Mouse (Mus musculus) ES-CJ7 (cell line): ENCODE measurements around the gene Abcc4.
A peak's percentile ranks its signal among the peaks of the same experiment; 100 is the strongest.
"Not testable (repeated sequence)": the region's sequence is repeated elsewhere in the genome, so short reads cannot be mapped to it uniquely, and the experiment has no call there.

Source experiments
- DNase-seq: peaks from one replicate; pipeline ENCODE4 v3.0.0; 2011; ENCODE audit warnings: low read depth, low spot score

Gene Abcc4

GRCm38 (mm10) chr14:118579013-118579728 is 126.8 kb downstream of the Abcc4 start:
- DNase-seq: no peak

- no peak for DNase-seq
These were observed 128.1 kb downstream of the Abcc4 start for GRCm38 (mm10) chr14:118577895-118578294.

GRCm38 (mm10) chr14:118572688-118573245 is 133.3 kb downstream of the Abcc4 start:
- no peak for DNase-seq

- no peak for DNase-seq
These were observed 136.4 kb downstream of the Abcc4 start for GRCm38 (mm10) chr14:118569586-118569985.

- no peak for DNase-seq
These were observed 137.8 kb downstream of the Abcc4 start for GRCm38 (mm10) chr14:118568116-118568673.

GRCm38 (mm10) chr14:118566809-118567208 is 139.2 kb downstream of the Abcc4 start:
- DNase-seq: no peak

- peak; percentile 46 for DNase-seq
These were observed 139.8 kb downstream of the Abcc4 start for GRCm38 (mm10) chr14:118566214-118566688.

GRCm38 (mm10) chr14:118565696-118566095 is 140.3 kb downstream of the Abcc4 start:
- DNase-seq: no peak

- no peak for DNase-seq
These were observed 142.4 kb downstream of the Abcc4 start for GRCm38 (mm10) chr14:118563570-118563969.

- DNase-seq: no peak
These were observed 153.0 kb downstream of the Abcc4 start for GRCm38 (mm10) chr14:118552901-118553475.

GRCm38 (mm10) chr14:118552390-118552789 is 153.6 kb downstream of the Abcc4 start:
- no peak for DNase-seq

GRCm38 (mm10) chr14:118551725-118552285 is 154.2 kb downstream of the Abcc4 start:
- no peak for DNase-seq

GRCm38 (mm10) chr14:118551061-118551724 is 154.8 kb downstream of the Abcc4 start:
- DNase-seq: no peak

GRCm38 (mm10) chr14:118544493-118544892 is 161.5 kb downstream of the Abcc4 start:
- no peak for DNase-seq

- DNase-seq: peak; percentile 11
These were observed 163.1 kb downstream of the Abcc4 start for GRCm38 (mm10) chr14:118542947-118543346.

- DNase-seq: no peak
These were observed 174.5 kb downstream of the Abcc4 start for GRCm38 (mm10) chr14:118531539-118531938.

- DNase-seq: no peak
These were observed 191.6 kb downstream of the Abcc4 start for GRCm38 (mm10) chr14:118514280-118515031.

GRCm38 (mm10) chr14:118511715-118512114 is 194.3 kb downstream of the Abcc4 start:
- not testable (repeated sequence) for DNase-seq

- no peak for DNase-seq
These were observed 195.2 kb downstream of the Abcc4 start for GRCm38 (mm10) chr14:118510793-118511192.

GRCm38 (mm10) chr14:118510216-118510615 is 195.8 kb downstream of the Abcc4 start:
- no peak for DNase-seq

GRCm38 (mm10) chr14:118507829-118508228 is 198.2 kb downstream of the Abcc4 start:
- no peak for DNase-seq
